Mouse (Mus musculus) CD4-positive, CD25-positive, alpha-beta regulatory T cell, adult 4 months (primary cell): ENCODE data around the gene Akr1b3. TPM values are rescaled to one million over a fixed set of nuclear protein-coding genes. Genes with fewer than 3 reads are reported as not detected.
A peak's percentile ranks its signal among the peaks of the same experiment; 100 is the strongest.

ENCODE experiments used
- ATAC-seq: one replicate; pipeline ENCODE4 v1.8.0; 2017
- polyA plus RNA-seq, 2 experiments: library from polyadenylated mRNA; unstranded; fragments of 100-300 nt; shearing (Covaris generic); gene quantifications; one replicate each; pipeline ENCODE4 v1.2.1; 2017

Akr1b3 gene
- polyA plus RNA-seq, 2 experiments from 2014 or later = 382 to 479 TPM

DNA sequence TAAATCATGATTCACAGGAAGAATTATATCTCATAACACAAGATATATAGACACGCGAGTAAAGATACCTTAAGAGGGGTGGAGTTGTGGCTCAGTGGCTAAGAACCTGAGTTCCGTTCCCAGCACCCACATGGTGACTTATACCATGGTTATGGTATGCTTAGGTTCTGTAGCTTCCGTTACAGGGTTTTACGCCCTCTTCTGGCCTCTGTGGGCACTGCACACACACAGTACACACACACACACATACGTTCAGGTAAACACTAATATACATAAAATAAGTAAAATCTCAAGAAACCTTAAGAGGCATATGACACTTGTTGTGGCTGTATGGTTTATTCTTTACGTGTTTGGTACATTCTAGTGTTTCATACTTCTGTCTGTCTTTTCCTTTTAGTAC is 4.8 kb upstream of the Akr1b3 start:
- ATAC-seq = no peak

DNA sequence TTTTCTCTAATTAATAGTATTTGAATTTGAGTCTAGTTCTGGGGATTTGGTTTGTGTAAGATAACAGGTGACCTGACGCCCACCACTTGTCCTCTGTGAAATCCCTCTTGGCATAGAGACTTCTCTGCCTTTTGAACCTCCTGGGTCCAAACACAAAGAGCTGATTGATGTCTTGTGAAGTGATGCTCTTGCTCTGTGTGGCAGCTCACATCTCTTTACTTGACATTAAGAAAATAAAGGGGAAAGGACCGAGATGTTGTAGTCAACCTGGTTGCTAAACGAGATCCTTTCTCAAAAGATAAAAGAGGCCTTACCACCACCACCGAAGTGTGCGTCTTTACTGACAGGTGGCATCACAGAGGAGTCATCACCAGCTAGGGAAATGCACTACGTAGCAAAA is 1.4 kb upstream of the Akr1b3 start:
- no peak for ATAC-seq

DNA sequence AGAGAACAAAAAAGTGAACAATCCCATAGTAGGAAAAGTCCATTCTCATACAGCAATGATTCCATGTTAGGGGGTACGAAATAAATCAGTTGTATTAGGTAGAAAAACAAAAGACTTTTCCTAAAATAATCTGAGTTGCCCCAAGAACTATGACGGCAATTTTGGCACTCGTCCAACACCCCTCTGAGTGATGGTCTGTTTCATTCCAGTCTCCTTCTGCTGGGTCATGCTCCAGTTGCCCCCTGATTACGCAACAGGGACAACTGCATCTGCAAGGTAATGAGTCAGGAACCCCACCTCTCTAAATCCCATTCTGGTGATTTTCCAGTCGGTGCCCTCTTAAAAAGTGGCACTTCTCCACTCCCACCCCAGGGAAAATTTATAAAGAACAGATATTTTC is 894 bp upstream of the Akr1b3 start:
- no peak for ATAC-seq

DNA sequence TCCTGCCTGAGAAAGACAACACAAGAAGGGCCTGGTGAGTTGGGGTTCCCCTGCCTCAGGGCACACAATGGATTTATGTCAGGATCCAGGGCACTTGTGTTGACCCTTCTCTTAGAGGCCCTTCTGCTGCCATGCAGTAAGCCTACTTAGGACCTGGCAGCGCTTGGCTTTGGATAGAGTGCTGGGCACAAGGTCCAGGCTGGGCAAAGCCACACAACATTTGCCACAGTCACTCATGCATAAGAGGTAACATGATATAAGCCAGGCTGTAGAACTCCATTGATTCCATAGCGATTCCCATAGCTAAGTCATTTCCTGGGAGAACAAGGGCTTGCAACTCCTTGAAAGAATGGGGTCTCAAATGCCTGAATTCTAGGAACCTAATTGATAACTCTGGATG is 3.4 kb downstream of the Akr1b3 start:
- no peak for ATAC-seq

DNA sequence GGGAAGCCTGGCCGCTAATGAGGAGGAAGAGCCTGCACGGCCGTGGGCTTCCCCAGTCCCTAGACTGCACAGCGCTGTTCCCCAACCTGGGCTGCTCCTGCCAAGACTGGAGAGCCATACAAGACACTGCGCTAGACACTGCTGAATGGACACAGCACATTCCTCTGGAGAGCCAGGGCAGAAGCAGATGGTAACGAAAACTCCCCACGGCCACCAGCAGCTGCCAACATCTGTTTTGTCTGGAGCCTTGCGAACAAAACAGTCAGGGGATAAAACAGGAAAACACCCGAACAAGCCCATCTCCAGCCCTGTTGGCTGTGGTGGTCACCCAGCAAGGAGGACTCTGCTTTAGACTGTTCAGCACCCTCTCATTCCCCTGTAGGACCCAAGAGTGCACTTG is 3.9 kb downstream of the Akr1b3 start:
- ATAC-seq = no peak

DNA sequence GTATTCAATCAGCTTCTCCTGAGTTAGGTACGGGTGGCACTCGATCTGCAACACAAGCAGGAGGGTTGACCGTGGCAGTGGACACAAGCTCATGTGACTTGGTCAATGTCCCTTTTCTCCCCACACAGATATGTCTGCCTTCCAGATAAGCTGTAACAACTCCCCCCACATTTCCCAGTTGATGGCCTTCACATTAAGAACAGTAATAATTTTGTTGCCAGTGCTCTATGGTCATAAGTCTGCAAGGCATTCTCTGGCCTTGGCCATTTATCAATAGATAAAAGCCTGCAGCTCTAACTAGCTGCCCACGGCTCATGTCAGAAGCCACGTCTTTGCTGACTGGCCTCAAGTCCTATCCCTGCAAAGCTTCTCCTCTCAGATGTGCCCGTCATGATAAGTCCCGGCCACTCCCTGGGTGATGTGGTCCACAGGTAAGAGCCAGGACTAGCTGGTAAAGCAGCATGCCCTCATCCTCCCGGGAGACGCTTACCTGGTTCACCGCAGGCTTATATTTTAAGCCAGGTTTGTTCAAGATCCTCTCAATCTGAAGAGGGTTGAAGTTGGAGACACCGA is 7.2 kb downstream of the Akr1b3 start:
- ATAC-seq = no peak

DNA sequence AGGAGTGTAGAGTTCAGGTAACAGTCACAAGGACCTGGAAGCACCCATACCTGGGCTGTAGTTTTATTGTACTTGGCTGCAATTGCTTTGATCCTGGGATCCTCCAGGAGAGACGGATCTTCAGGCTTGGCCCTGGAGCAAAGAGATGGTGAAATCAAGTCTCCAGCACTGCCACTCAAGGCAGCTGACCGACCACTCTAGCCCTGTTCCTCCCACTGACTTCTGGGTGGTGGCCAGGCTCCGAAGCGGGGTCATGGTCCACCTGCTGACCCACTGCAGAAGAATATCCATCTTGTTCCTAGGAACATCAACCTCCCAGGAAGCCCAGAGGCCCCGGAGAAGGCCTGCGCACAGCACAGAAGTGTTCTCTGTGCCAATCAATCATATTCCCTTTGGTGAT is 7.8 kb downstream of the Akr1b3 start:
- ATAC-seq = no peak

DNA sequence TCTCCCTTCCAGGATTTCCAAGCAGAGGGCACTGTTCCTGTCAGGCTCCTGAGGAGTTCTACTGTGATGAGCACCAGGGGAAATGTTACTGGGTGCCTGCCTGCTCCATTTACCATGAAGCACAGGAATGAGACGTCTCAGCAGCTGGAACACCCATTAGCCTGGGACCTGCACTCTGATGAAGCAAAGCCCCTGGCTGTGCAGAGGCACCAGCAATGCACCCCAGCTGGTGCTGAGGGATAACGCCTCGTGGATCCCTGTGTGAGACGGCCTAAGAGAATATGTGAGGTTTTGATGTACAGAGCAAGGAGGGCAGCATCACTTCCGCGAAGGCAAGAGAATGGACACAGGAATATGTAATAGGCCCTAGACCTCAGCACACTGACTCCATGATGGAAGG is 10.5 kb downstream of the Akr1b3 start:
- no peak for ATAC-seq

DNA sequence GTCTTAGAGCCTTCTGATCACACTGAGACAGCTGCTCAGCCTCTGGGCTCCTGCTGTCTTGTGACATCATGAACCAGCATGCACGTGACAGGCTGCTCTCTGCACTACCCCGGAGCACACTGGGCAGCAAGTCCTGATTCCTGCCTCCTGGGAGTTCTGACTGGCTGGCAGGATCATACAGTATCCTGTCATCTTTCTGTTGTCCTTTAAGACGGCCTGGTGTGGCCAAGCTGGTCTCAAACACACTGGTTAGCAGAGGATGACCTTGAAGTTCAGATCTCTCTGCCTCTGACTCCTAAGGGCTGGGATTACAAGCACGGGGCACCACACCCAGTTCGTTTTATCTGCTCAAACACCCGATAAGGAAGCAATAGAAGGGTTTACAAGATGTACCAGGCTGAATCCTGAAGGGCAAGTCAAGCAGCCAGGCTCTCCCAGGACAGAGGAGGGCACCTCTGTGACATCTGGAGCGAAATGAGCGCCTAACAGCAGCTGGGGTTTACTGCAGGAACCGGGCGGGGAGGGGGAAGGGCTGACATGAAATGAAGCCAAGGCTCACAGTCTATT is 12.5 kb downstream of the Akr1b3 start:
- ATAC-seq = no peak

DNA sequence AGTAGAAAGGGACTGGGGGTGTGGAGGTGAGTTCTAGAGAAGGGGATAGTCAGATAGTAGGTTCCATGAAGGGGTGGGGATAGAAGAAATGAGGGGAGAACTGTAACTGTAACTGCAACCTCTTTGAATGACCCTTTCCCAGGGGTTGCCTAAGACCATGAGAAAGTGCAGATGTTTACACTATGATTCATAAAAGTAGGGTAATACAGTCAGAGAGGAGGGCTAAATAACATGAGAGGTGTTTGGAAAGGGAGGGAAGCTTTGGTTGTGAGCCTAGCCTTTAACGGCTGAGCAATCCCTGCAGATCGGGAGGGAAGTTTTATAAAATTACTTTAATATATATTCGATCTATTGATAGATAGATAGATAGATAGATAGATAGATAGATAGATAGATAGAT is 20.2 kb downstream of the Akr1b3 start:
- ATAC-seq = no peak

DNA sequence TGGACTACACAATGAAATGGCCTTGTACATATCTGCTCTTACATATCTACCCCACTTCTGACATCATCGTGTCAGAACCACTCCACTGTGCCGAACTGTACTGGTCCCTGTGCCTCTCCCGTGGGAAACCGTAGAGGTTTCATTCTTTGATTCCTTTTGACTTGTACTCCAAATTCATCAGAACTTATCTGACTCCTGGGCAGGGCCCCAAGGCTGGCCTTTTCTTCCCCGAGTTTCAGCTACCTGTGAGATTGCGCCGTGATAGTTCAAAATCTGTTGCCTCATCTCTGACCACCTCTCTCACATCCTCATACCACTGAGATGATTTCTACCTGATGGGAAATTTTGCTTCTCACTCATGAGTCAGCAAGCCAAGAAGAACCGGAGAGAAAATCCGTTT is 21.8 kb downstream of the Akr1b3 start:
- ATAC-seq = no peak

DNA sequence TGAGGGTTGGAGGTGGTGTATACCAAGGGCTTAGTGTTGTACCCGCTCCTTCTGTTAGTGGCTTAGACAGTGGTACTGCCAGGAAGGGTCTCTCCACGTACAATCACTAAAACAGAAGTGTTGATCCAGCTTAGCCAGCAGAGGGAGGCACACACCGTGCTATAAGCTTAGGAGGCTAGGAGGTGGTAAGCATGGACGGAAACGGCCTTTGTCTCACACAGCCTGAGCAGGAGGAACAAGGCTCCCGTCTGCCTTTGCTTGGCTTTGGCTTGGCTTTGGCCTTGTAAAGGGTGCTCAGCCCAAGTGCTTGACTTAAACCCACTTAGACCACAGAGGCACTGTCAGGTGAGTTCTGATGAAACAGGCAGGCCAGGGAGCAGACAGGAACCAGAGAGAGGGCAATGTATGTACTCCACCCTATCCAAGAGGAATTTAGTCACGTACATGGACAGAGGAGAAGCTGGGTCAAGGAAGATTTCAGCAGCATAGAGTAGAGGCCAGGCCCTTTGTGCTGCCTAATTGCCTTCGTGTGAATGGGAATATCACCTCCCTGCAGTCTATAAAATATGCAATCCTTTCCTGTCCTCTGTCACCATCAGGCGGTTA is 24.3 kb downstream of the Akr1b3 start:
- peak; percentile 99 for ATAC-seq

DNA sequence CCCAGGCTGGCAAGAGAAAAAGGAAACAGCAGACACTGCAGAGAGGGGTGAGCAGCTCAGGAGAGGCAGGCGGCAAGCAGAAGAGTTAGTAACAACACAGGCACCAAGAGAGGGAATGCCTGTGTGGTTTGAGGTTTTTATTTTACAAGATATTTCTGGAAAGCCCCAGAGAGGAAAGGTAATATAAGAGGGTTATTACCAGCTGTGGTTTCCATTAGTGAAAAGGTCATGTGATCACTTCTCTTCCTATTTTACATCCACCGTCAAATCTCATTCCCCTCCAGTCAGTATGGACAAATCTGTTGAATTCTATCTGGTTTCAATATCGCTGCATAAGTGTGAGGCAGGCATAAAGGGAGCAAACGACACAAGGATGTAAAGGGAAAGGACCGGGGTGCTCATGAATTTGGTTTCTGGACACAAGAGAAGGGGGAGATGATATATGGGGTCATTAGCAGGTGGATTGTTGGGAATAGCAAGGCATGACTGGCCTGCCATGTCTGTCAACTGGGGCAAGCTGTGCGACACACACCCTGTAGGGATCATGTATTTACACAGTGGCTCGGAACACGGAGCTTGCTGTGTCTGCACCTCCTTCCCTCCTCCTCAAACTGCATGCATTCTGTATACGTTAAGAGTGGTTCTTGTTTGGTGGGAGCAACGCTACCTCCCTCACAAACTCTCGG is 24.9 kb downstream of the Akr1b3 start:
- peak; percentile 40 for ATAC-seq

DNA sequence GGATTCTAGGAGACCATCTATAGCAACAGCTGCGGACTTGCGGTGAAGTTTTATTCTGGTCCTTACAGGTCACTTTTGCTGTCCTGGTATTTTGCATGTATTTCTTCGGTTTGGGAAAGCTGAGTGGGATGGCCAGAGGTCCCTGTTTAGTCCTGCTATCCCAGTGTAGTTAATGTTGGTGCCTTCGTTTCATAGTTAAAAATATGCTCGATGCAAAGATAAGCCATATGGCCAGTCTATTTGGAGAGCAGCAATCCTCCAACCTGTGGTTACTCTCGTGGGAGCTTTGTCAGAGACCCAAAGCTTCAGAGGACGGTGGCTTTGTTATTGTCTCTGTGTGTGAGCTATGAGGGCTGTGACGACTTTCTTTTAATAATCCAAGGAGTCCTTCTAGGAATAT is 26.6 kb downstream of the Akr1b3 start:
- ATAC-seq = no peak

DNA sequence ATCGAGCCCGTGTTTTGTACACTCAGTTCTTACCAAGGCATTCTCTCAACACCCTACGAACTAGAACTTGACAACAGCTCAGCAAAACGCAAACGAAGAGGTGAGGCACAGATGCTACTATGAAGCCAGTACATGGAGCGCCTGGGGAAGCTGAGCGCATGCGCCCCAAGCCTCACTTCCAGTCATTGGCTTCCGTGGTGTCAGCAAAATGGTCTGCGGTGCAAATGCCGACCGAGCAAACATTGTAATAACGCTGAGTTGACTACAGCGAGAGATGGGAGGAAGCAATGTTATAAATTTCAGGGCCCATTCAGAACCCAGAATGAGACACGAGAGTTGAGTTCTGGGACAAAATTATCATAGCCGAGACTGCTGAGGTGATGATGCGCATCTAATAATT is 27.2 kb downstream of the Akr1b3 start:
- no peak for ATAC-seq

DNA sequence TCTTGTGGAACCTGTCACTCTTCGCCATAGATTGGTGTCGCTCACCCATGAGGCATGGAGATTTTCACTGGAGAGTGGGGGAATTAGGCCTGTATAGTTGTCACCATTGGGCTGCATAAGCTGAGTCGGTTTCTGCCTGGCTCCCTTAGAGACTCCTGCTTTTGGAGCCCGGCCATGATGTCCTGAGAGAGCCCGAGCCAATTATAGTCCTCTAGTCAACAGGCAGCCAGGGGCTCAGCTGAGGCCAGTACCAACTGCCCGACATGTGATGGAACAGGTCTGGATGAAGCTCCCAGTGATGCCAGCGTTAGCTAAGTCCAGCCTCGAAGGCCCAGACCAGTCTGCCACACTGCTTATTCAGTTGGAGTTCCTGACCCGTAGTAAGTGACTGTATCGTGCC is 29.2 kb downstream of the Akr1b3 start:
- no peak for ATAC-seq

DNA sequence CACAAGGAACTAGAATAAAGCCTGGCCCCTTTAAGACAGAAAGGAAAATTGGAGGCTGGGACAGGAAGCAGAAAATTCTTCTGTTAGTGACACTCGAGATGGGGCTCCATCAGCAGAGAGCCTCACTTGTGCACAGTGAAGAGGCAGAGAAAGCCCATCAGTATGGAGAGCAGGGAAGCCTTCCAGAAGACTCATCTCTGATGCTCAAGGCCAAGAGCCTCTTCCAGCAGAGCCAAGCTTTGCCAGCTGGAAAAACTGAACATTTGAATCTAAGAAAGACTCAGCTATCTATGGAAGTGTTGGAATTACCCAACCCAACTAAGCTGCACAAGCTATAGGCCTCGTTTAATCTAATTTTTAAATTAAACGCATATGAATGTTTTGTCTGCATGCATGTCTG is 30.4 kb downstream of the Akr1b3 start:
- ATAC-seq = no peak

DNA sequence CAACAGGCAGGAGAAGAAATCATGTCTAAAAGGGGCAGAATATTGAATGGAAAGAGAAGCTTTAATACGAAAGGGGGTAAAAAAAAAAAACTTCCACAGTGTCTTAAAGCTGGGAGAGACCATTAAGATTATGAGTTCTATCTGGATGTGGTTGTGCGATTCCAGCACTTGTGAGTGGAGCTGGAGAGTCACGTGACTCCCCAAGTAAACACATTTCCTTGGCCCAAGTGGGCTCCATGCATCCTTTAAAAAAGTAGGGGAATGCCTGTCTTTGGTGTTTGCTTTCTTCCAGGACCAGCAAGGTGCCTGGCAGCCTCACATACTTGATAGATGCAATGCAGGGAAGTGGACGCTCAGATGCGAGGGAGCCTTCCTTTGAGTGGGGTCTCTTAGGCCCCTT is 38.9 kb downstream of the Akr1b3 start:
- ATAC-seq = no peak

DNA sequence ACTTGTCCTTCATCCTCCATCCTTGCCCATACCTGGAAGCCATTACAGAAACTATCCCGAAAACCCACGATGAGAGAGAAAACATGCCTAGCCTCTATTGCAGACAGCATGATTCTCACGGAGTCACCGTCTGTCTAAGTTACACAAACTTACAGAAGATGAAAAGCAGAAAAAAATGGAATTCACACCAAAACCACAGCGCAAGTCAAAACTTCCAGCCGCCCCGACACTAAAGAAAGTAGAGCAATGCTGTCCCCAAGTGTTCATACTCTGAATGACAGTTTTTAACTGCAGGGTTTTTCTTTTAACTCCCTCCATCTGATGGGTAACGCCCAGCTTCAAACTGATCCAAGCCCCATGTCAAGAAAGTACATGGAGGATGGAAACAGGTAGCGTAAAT is 39.6 kb downstream of the Akr1b3 start:
- peak; percentile 89 for ATAC-seq

DNA sequence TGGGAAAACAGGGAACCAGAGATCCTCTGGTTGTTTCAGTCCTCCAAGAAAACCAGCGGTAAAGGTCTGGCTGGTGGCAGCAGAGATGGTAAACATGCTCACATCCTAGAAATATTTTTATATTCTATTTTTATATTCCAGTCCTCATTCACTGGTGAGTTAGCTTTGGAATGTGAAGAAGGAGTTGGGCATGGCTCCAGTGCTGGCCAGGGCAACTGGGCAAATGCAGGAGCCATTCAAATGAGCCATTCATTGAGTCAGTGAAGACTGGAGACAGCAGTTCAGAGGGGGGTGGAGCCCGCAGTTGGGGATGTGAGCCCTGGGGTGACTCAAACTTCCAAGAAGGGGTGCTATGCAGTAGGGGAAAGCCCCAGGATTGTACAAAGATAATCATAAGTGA is 42.9 kb downstream of the Akr1b3 start:
- no peak for ATAC-seq

DNA sequence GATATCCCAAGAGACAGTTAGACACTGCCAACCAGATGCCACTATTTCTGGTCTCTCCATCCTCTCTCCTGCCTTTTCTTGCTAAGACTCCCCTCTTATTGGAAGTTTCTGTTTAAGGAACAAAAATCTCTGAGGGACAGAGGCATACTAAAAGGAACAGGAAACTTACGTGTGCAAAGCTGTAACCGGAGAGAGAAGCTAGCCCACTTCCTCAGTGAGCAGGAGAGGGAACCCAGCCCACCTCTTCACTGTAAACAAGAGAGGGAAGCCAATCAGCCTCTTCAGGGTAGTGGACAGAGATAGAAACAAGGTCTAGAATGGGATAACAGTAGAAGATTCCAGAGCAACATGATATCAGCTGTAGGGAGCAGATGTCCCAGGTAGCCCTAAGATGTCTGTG is 44.2 kb downstream of the Akr1b3 start:
- ATAC-seq = peak; percentile 54

DNA sequence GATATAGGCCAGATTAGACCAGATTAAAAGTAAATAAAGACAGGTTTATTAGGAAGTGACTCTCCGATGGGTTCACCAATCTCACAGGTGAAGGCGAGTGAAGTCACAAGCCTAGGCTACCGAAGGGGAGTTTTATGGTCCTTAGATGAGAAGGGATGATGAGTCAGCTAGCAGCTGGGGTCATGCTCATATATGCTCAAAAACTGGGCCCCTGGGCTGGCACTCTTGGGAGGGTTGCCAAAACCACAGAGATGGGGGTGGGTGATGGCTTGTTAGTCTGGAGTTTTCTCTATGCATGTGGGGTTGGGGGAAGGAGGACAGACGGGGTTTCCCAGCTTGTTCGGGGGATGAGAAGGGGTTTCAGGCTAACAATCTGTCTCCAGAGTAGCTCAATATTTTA is 44.8 kb downstream of the Akr1b3 start:
- peak; percentile 60 for ATAC-seq

DNA sequence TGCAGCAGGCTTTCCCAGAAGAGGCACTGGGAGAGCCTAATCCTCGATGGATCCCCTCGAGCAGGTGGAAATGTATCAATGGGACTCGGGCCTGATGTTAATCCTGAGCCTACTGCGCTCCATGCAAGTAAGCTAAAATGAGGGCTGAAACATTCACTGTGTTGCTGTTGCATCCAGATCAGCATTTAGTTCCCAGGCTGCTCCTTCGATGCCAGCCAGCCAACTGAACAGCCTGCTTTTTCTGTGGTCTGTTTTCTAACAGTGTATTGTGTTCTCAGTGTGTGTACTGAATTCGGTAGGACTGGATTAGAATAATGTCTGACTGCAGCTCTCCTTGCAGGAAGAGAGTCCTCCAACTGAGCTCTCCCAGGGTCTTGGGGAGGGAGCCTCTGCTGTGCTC is 46.6 kb downstream of the Akr1b3 start:
- ATAC-seq = no peak

DNA sequence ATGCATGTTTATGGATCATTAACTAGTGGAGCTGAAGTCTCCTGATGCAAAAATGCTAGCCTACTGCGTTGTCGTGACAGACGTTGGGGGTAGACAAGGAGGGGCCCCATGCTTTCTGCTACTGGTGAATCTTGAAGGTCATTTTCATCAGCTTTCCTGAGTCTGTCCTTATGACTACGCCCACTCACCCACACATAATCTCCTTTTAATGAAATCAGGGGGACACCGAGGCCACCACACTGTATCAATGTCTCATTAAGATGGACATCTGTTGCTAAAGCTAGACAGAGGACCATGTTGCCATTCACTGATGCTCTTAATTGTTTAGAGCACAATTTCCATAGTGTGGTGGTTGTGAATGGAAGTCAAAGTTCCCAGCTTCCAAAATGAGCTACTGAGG is 58.7 kb downstream of the Akr1b3 start:
- ATAC-seq = no peak
